ENCODE assay signal across 10 mouse cellular contexts in genomic region chr2:118910605-118911278, GRCm38 (mm10).
"Had no signal": no experiment of that assay in that cellular context is flagged by ENCODE, and none has a peak within 500 bp of the region (broad histone marks: within the 10 kb centered on the region; RNA-seq: fewer than 3 reads in every experiment).

No protein-coding gene starts in this region.

- DNase-seq: layer of hippocampus, adult 9-11 months; layer of hippocampus, postnatal 36 days; lung, adult 18-20 months; midbrain, embryonic 14.5 days; right cerebral cortex, postnatal 14 days; thymus, adult 2 months; thymus, postnatal 25 days had no signal

- H3K9ac ChIP-seq: limb, embryonic 15.5 days; liver, embryonic 14.5 days; stomach, embryonic 15.5 days had no signal

- H3K4me3 ChIP-seq: limb, embryonic 15.5 days; stomach, embryonic 15.5 days had no signal

- H3K27ac ChIP-seq: limb, embryonic 15.5 days; liver, embryonic 14.5 days; stomach, embryonic 15.5 days had no signal

- H3K9me3 ChIP-seq: limb, embryonic 15.5 days; stomach, embryonic 15.5 days had no signal

- H3K27me3 ChIP-seq: limb, embryonic 15.5 days; stomach, embryonic 15.5 days had no signal

- H3K36me3 ChIP-seq: limb, embryonic 15.5 days; stomach, embryonic 15.5 days had no signal

- H3K4me2 ChIP-seq: limb, embryonic 15.5 days; stomach, embryonic 15.5 days had no signal
